Mouse (Mus musculus) limb, embryonic 14.5 days (tissue): ENCODE results near the gene Abcd1. TPM values are rescaled to one million over a fixed set of nuclear protein-coding genes. Genes with fewer than 3 reads are reported as not detected.
A peak's percentile ranks its signal among the peaks of the same experiment; 100 is the strongest.

Source experiments
- ATAC-seq: fragments of 200-750 bp; cut with Nextera tagmentation; 2 replicates; pipeline ENCODE4 v1.8.0; 2017; ENCODE audit warnings: low read depth, moderate number of reproducible peaks, moderate TSS enrichment; ENCODE audit not compliant: low FRiP score
- DNase-seq: peaks from one replicate; pipeline ENCODE4 v3.0.0-alpha.2; 2015; ENCODE audit warnings: low spot score
- H3K27ac ChIP-seq: fragments of 300-500 bp; sonication (generic); replicated peaks from 2 replicates; pipeline ENCODE4 v1.5.1; 2014; ENCODE audit warnings: low read depth, mild to moderate bottlenecking, low read length, moderate library complexity, mixed read lengths
- H3K27me3 ChIP-seq: fragments of 300-500 bp; sonication (generic); 2 replicates; pipeline ENCODE4 v1.6.1; 2014; ENCODE audit warnings: low read length, mixed read lengths; ENCODE audit not compliant: control insufficient read depth, insufficient read depth
- H3K36me3 ChIP-seq: fragments of 300-500 bp; sonication (generic); 2 replicates; pipeline ENCODE4 v1.6.1; 2014; ENCODE audit warnings: mild to moderate bottlenecking, low read length, moderate library complexity, mixed read lengths; ENCODE audit not compliant: control insufficient read depth, insufficient read depth
- H3K4me1 ChIP-seq: fragments of 300-500 bp; sonication (generic); 2 replicates; pipeline ENCODE4 v1.6.1; 2014; ENCODE audit warnings: antibody characterized with exemption, low read length, mixed read lengths; ENCODE audit not compliant: control insufficient read depth, insufficient read depth
- H3K4me2 ChIP-seq: fragments of 300-500 bp; sonication (generic); replicated peaks from 2 replicates; pipeline ENCODE4 v1.6.1; 2014; ENCODE audit warnings: low read depth, mild to moderate bottlenecking, low read length, moderate library complexity; ENCODE audit not compliant: severe bottlenecking
- H3K4me3 ChIP-seq: fragments of 300-500 bp; sonication (generic); replicated peaks from 2 replicates; pipeline ENCODE4 v1.5.1; 2014; ENCODE audit warnings: low read length
- H3K9ac ChIP-seq: fragments of 300-500 bp; sonication (generic); 2 replicates; pipeline ENCODE4 v1.6.1; 2014; ENCODE audit warnings: mild to moderate bottlenecking, low read depth, low read length, moderate library complexity; ENCODE audit not compliant: severe bottlenecking
- H3K9me3 ChIP-seq: fragments of 300-500 bp; sonication (generic); 2 replicates; pipeline ENCODE4 v1.6.1; 2016; ENCODE audit warnings: low read length; ENCODE audit not compliant: control insufficient read depth
- POLR2A ChIP-seq: fragments of 200-500 bp; IDR thresholded peaks from 2 replicates; pipeline ENCODE4 v1.8.0; 2012; ENCODE audit warnings: inconsistent platforms, mild to moderate bottlenecking, moderate library complexity, borderline replicate concordance; ENCODE audit not compliant: insufficient read depth, insufficient read length; ENCODE audit errors: extremely low read depth
- WGBS: fragments of 180-500 bp; shearing (Covaris S2); extraction: QIAGEN DNeasy Blood & Tissue Kit; methylation state at CpG from one replicate; pipeline ENCODE4 v1.1.7; 2014; 5-methylcytosine and 5-hydroxymethylcytosine counted together
- polyA plus RNA-seq, 2 experiments: library from polyadenylated mRNA; depleted of rRNA in 1 of 2; stranded (reverse) in 1 of 2; unstranded in 1 of 2; fragments of >200 nt; fragmentation: Nextera tagmentation in 1 of 2; extraction: Ambion mirVana in 1 of 2; gene quantifications; 2 replicates each; pipeline versions ENCODE4 v1.2.1 to v1.2.3; 2012 to 2014

The Abcd1 gene
- polyA plus RNA-seq, 2 experiments, result 15.2 to 20.2 TPM

DNA sequence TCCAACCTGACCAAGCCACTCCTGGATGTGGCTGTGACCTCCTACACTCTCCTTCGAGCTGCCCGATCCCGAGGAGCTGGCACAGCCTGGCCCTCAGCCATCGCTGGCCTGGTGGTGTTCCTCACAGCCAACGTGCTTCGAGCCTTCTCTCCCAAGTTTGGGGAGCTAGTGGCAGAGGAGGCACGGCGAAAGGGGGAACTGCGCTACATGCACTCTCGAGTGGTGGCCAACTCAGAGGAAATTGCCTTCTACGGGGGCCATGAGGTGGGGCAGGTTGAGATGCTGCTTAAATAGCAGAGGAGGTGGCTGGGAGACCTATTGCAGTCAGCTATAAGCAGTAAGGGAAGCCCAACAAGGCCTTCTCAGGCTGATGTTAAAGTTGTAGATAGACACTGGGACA is 1.3 kb downstream of the Abcd1 start:
- TF ChIP-seq POLR2A, result no peak
- Histone ChIP-seq H3K9me3 (no peaks in the 10 kb centered on the region), H3K4me1 (peaks cover 20% of the 10 kb centered on the region), H3K27ac (no peak overlapping the region), H3K9ac (0 out of 2 replicates have a peak overlapping the region, but pooled peaks have one; percentile 50), H3K36me3 (no peaks in the 10 kb centered on the region), H3K4me2 (peak overlapping the region; percentile 60), H3K27me3 (no peaks in the 10 kb centered on the region), H3K4me3 (peak overlapping the region; percentile 51)
- no peak for DNase-seq
- ATAC-seq, result no peak
- 61% methylated on average over 11 of the region's 11 CpGs for WGBS

DNA sequence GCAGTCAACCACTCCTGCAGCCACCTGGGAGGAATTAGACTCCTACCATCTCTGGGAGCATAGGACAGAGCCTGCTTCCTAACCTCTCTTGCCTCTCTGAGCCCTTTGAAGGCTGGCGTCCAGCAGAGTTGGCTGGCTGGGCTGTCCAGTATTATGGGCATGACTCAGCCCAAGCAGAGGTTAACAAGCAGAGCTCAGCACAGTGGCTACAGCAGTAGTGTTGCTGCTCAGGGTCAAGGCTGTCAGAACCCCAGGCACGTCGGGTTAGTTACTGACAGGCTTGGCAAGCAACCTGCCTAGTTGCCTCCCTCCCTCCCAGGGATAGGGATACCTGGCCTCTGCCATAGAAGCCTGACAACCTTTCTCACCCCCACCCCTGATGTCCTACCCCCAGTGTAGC is 1.9 kb downstream of the Abcd1 start:
- H3K27ac ChIP-seq, result no peak overlapping the region
- no peaks in the 10 kb centered on the region for H3K27me3 ChIP-seq
- H3K9ac ChIP-seq, result no peak overlapping the region

DNA sequence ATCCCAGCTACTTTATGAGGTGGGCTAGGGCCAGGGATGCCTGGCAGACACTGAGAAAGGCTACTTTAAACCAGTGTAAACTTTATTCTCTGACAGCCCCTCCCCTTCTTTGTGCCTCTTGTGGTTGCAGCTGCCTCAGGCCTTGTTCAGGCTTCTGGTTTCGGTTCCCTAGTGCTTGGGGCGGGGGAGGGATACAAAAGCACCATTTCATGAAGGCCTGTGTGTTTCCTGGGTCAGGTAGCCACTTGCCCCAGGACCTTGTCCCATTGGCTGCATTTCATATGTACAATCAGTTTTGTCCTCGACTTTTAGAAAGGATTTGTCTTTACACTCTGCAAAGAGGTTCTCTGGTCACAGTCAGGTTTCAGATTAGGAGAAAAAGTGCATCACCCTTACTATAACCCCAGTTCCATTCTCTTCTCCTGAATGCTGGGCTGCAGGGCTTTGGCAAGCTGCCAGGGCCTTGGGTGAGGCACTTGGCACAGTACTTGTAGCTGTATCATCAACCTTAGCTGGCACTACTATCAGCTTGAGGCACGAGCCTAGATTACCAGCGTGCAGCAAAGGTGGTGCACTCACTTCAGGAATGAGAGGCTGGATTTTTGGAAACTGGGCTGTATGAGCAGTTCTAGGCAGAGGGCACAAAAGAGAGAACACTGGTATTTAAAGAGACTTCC is 2.4 kb downstream of the Abcd1 start:
- Histone ChIP-seq H3K9me3 (no peaks in the 10 kb centered on the region), H3K36me3 (no peaks in the 10 kb centered on the region), H3K4me3 (no peak overlapping the region), H3K27me3 (no peaks in the 10 kb centered on the region), H3K27ac (no peak overlapping the region), H3K9ac (no peak overlapping the region), H3K4me1 (peaks cover 20% of the 10 kb centered on the region), H3K4me2 (peak overlapping the region; percentile 23)
- 42% methylated on average over 5 of the region's 5 CpGs for WGBS
- DNase-seq (no peak), ATAC-seq (no peak)
- TF ChIP-seq POLR2A, result no peak

More for the DNA sequence above, 1.9 kb downstream of the Abcd1 start:
- H3K36me3 ChIP-seq, result no peaks in the 10 kb centered on the region
- ATAC-seq (no peak), DNase-seq (no peak)
- peaks cover 20% of the 10 kb centered on the region for H3K4me1 ChIP-seq
- peak overlapping the region; percentile 23 for H3K4me2 ChIP-seq
- H3K9me3 ChIP-seq, result no peaks in the 10 kb centered on the region
- WGBS, result 44% methylated on average over 3 of the region's 3 CpGs
- H3K4me3 ChIP-seq, result no peak overlapping the region
- no peak for TF ChIP-seq POLR2A

DNA sequence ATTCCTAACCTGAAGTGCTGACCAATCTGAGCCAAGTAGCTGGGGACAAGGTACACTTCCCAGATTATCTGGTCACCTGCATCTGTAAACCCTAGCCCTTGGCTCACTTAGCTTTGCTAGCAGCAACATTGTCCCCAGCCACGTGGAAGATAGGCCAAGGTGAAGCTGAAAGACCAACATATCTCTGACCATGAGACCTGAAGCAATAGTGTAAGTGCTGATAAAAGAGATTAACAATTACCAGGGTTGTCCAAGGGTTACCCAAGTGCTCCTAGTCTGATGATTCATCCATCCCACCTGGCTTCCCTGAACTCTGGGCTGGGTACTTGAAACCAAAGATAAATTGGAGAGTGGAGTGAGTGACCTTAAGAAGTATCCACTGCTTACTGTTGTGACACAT is 14.5 kb downstream of the Abcd1 start:
- 59% methylated on average over 1 of the region's 1 CpGs for WGBS
- H3K4me3 ChIP-seq, result no peak overlapping the region
- DNase-seq (no peak), ATAC-seq (no peak)
- no peak for TF ChIP-seq POLR2A
- H3K9ac ChIP-seq, result no peak overlapping the region
- H3K27ac ChIP-seq, result no peak overlapping the region
- no peaks in the 10 kb centered on the region for H3K4me1 ChIP-seq
- no peaks in the 10 kb centered on the region for H3K9me3 ChIP-seq
- H3K4me2 ChIP-seq, result no peak overlapping the region
- H3K27me3 ChIP-seq, result no peaks in the 10 kb centered on the region
- H3K36me3 ChIP-seq, result peaks cover 7% of the 10 kb centered on the region; the same call in 1 of the 2 replicates

DNA sequence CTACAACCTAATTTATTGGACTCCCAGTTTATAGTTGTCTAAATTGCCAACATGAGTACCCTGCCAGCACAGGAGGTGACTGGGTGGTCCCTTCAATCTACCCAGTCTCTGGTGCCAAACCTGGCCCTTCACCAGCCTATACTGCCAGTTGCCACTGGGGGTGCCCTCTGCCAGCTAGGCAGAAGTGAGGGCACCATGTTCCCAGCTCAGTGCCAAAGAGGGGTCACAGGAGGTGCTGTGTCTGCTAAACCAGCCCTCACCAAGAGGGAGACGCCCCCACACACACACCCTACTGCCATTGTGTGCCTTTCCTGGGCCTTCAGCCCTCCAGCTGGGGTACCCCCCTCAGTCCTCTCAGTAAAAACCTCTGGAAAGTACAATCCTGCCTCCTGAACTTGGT is 21.8 kb downstream of the Abcd1 start:
- Histone ChIP-seq H3K4me1 (no peaks in the 10 kb centered on the region), H3K4me3 (no peak overlapping the region), H3K9me3 (no peaks in the 10 kb centered on the region), H3K36me3 (0 out of 2 replicates have a peak, but pooled peaks cover 3% of the 10 kb centered on the region), H3K4me2 (no peak overlapping the region), H3K9ac (no peak overlapping the region), H3K27ac (no peak overlapping the region), H3K27me3 (no peaks in the 10 kb centered on the region)
- TF ChIP-seq POLR2A, result no peak
- DNase-seq (no peak), ATAC-seq (no peak)
- WGBS, result 71% methylated on average over 1 of the region's 1 CpGs
